Mouse (Mus musculus) liver, adult (tissue): ENCODE data around the gene Hoxb2.
A peak's percentile ranks its signal among the peaks of the same experiment; 100 is the strongest.

Source experiments
- GATA4 ChIP-seq: IDR thresholded peaks from 2 replicates; pipeline ENCODE4 v1.6.1; 2014; ENCODE audit warnings: mild to moderate bottlenecking, low read length; ENCODE audit not compliant: insufficient replicate concordance

Gene Hoxb2

DNA sequence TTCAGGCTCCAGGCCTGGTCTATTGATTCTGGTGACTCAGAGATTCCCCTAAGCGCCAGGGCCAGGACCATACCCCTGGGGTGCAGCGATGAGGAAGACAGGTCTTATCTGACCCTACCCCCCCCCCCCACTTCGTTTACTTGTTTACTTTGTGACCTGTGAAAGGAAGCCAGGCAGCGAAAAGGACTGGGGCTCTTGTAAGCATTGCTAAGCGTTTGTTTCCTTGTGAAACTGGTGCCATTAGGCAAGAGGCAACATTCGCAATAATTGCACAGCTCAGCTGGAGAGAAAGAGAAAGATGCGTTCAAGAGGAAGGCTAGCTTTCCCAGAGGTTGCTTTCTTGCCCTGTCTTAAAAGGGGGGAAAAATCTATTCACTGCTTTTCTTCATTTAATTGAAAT is 18.8 kb downstream of the Hoxb2 start:
- TF ChIP-seq GATA4, result no peak

DNA sequence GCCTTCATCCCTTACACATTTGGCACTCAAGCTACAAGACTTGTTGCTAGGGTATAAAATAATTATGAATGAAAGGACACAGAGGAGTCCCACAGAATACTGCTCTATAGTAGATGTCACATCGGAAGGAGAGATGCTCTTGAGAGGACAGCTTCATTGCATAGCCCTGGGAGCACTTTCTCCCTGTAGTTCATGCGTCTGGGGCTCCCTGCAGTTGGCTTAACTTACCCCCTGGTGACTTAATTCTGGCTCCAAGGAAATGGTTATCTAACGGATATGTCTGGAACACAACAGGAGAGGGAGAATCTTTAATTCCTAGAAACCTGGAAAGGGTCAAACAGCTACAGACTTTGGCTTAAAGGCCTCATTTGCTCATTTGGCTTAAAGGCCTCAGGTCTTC is 21.4 kb downstream of the Hoxb2 start:
- no peak for TF ChIP-seq GATA4

DNA sequence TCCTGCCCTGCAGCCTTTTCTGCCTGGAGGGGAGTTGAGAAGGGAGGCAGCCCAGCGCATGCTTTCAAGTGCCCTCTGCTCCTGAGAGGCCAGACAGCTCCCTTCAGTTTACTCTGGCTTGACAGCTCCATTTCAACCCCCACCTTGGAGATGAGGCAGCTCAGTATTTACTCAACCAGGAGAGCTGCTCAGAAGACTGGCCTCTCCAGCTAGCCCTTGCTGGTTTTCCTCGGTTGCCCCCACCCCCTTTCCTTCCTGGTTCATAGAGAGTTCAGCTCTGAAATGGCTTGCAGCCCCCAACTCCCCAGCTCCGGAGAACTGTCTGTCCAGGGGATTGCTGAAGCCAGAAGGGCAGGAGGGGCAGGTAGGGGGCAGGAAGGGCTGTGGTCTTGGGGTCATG is 22.2 kb downstream of the Hoxb2 start:
- TF ChIP-seq GATA4, result no peak

DNA sequence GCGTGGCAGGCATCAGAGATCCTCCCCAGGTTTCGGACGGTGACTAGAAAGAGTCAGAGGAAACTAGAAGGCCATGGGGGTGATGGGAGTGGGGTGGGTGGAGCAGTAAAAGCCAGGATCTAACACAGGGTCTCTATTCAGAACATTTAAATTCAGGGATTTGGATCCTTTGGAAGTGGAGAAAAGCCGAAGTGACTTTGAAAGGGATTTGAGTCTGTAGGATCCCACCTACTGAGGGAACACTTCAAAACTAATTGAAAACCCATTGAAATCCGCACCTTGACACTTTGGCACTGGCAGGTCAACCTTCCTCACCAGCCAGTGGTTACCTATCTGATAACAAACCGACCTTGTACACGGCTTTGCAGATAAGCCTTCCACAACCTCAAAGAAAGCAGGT is 24.5 kb downstream of the Hoxb2 start:
- TF ChIP-seq GATA4, result no peak

DNA sequence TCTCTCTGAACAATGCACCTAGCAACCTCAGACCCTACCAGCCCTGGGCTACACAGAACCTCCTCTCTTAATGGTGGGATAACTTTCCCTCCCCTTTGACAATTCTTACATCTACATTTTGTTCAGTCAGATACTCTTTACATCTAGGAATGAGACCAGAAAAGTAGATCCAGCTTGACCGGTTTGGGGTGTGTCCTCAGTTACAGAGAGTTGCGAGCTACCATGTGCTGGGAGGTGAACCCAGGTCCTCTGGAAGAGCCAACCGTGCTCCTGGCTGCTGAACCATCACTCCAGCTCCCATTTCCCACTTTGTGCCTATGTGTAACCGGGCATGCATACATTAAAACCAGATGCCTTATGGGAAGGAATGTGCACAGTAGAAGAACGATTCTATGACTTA is 33.1 kb downstream of the Hoxb2 start:
- no peak for TF ChIP-seq GATA4

DNA sequence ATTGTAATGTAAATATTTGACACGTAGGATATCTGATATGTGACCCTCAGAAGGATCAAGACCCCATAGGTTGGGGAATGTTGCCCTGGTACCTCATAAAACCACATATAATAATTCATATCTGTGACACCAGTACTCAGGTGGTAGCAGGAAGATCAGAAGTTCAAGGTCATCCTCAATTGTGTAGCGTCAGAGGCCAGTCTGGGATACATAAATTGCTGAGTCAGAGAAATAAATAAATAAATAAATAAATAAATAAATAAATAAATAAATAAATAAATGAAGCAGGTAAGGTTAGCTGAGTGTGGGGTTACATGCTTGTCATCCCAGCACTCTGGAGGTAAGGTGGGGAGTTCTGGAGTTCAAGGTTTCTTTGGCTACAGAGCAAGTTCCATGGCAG is 37.3 kb downstream of the Hoxb2 start:
- TF ChIP-seq GATA4, result no peak

DNA sequence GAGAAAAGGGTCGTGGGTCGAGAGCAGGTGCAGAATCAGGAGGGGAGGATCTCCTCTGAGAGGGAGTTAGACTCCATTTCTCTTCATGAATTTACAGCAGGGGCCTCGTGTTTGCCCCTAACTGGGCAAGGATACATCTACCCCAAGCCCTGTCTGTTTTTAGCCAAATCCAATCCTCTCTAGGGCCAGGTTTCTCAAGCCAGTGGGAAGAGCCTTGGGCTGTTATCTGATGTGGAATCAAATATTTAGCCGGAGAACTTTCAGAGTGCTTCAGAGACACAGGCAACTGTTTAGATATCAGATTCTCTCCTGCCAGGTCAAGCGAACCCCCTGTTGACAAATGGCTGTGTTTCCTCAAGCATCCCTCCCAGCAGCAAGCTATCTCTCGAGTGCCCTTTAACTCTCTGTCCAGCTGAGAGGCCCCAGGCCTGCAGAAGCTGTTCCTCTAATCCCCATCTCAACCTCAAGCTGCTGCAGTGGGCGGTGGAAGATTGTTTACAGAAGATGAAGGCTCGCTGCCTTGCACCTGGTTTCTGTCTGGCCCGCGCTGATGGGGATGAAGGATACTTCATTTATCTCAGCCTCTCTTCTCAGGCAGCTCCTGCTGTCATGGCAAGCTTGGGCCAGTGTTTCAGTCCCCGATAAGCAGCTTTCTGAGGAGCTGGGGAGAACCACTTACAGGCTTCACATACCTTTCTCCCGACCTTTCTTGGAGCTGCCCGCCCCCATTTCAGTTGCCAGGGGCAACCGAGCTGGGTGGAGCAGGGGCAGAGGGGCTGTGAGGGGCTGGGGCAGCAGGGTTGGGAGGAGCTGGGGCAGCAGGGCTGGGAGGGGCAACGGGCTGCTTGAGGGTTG is 46.7 kb downstream of the Hoxb2 start:
- no peak for TF ChIP-seq GATA4

DNA sequence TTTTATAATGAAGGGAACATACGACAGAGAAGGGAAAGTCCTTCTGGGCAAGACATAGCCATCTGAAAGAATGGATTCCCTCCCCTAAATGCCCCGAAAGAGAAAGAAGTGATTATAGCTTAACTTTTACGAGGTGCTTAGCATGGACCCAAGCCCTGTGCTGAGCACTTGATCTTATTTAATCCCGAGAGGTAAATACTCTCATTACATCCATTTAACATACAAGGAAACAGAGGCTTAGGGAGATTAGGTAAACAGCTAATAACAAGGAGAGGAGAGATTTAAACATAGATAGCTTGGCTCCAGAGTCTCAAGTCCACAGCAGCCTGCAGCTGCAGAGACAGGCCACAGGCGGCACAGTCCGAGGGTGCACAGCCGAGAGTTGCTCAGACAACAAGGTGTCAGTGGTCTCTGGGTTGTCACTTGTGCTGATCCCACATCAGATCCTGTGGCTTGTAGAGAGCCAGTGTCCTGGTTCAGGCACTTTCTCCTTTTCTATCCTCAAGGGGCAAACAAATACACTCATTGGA is 47.5 kb downstream of the Hoxb2 start:
- no peak for TF ChIP-seq GATA4

DNA sequence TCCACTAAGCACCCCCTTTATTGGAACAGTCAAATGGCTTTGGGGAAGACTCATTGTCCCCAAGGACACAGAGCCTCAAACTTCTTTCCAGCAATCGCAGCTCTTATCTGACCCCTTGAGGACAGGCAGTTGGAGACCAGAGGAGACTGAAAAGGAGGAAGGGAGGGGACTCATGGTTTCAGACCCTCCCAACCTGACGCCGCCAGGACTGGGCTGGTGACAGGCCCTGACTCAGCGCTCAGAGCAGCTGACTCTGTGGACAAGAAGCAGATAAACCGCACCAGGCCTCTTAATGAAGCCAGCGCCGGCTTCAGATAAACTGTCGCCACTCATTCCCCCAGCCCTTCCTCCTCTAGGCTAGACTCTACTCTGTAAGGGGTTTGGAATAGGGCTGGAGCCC is 49.6 kb downstream of the Hoxb2 start:
- TF ChIP-seq GATA4, result peak; percentile 84; the same call in 1 of the 2 replicates
